Mouse (Mus musculus): ENCODE measurements around the gene Hist1h4c. TPM values are rescaled to one million over a fixed set of nuclear protein-coding genes. Genes with fewer than 3 reads are reported as not detected.

Gene Hist1h4c
- total RNA-seq (2023): 100 to 1,000 TPM; 435 to 497 TPM

DNA sequence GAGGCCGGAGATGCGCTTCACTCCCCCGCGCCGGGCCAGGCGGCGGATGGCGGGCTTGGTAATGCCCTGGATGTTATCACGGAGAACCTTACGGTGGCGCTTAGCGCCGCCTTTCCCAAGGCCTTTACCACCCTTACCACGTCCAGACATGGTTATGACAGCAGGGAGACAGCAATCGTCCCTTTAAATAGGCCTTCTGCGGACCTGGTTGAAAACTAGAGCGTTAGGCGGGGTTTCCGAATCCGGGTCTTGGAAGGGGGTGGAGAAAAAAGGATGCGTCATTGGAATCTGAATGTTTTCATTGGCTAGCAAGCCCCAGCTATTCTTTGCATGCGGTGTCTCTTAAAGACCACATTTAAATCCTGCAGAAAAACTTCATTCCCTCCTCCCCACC lies at the start of gene Hist1h4c:
Gene Hist1h4c (minus strand): TSS at position 155 of the 394 bp plus-strand sequence.

DNA sequence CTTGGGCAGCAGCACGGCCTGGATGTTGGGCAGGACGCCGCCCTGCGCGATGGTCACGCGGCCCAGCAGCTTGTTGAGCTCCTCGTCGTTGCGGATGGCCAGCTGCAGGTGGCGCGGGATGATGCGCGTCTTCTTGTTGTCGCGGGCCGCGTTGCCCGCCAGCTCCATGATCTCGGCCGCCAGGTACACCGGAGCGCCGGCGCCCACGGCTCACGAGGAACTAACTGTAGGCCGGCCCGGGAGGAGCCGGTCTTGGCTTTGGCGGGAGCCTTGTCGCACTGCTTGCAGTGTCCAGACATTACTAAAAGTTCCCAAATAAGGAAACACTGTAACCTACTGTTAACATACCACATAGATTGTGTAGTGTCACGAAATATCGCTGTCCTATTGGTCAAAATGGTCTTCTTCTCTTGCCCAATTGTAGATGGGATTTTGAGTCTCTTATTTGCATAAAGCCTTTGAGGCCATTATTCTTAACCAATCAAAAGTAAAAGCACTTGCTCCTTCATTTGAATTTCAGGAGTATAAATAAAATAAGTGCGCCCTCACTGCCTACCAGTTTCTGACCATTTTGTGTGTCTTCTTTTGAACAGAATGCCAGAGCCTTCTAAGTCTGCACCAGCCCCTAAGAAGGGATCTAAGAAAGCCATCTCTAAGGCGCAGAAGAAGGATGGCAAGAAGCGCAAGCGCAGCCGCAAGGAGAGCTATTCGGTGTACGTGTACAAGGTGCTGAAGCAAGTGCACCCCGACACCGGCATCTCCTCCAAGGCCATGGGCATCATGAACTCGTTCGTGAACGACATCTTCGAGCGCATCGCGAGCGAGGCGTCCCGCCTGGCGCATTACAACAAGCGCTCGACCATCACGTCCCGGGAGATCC lies 48.2 kb upstream of the Hist1h4c start, which contains the start of gene Hist1h2bb:
Gene Hist1h2bb (plus strand): TSS at position 534 of the 880 bp plus-strand sequence.

DNA sequence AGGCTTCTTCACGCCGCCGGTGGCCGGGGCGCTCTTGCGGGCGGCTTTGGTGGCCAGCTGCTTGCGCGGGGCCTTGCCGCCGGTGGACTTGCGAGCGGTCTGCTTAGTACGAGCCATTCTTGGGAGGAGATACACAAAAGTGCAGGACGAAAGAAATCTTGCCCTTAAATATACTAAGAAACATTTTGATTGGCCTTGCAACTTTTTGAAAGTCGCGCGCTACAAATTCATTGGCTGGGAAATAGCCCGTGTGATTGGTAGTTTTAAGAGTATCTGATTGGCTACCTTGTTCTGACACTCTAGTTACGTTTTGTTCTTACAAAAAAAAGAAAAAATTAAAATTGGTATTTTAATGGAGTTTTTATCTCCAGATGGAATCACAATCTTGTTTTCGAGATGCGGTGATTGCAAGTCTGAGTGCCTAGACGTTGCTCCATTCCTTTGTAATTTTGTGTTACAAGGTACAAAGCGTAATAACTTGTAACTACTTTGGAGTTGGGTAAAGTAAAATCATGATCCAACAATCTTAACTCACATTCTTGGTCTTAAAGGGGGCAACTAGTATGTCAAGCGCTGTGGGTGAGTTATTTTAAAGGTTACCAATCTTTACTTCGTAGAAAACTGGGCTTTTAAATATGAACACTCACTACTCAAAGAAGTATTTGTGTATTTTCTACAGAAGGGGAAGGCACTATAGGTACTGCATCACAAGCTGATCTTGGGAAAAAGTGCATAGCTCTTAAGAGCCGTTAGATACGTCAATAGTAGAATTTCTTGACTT lies 47.3 kb upstream of the Hist1h4c start, which contains the start of gene Hist1h3c:
Gene Hist1h3c (minus strand): TSS at position 222 of the 781 bp plus-strand sequence.

GRCm38 (mm10) chr13:23738677-23739068 lies 40.4 kb upstream of the Hist1h4c start, which contains the start of gene Hist1h1c:
Hist1h1c (plus strand) TSS chr13:23738808.

GRCm38 (mm10) chr13:23710374-23711089 lies 12.3 kb upstream of the Hist1h4c start, which contains the start of gene Hfe:
Hfe (minus strand) TSS chr13:23710854.

DNA sequence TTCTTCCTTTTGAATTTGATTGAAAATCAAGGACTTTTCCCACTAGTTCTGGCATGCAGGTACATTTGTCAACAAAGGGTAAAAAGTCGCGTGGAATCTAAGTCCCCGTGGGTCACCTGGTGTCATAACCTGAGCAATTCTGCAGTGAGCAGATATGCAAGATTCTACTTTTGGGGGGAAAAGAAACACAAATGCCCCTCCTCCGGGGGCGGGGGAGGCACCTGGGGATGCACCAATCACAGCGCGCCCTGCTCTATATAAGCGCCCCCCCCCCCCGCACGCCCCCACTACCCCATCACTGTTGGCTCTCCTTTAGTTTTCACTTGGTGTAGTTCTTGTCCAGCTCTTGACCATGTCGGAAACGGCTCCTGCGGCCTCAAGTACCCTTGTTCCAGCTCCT lies 2.7 kb downstream of the Hist1h4c start, which contains the start of gene Hist1h1t:
Gene Hist1h1t (plus strand): TSS at position 301 of the 400 bp plus-strand sequence.

DNA sequence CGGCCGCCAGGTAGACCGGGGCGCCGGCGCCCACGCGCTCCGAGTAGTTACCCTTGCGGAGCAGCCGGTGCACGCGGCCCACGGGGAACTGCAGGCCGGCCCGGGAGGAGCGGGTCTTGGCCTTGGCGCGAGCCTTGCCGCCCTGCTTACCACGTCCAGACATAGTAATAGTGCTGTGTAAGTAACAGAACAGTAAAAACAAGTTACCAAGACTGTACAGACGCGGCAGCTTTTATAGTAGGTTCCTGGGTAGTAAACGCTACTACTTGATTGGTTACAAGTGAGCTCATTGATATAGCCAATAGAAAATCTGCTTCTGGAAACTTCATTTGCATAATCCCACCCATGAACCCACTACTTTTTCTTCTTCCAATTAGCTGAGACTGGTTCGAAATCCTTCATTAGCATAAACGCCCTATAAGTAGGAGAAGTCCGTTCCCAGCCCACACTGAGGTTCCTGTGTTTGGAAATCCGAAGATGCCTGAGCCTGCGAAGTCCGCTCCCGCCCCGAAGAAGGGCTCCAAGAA lies 14.4 kb downstream of the Hist1h4c start, which contains the start of the genes Hist1h2ac and Hist1h2bc:
Gene Hist1h2ac (minus strand): TSS at position 194 of the 527 bp plus-strand sequence.
Gene Hist1h2bc (plus strand): TSS at position 445 of the 527 bp plus-strand sequence.

Other genes with a start within 250 kb of the Hist1h4c start
- under 1 TPM; 0.31 to 0.57 TPM for gene Btn1a1, start 232.6 kb downstream of the Hist1h4c start, total RNA-seq (2023)
- not detected for gene Btn2a2, start 209.6 kb downstream of the Hist1h4c start, total RNA-seq (2023)
- gene Hist1h4h, start 167.4 kb downstream of the Hist1h4c start, total RNA-seq (2023): 1,000 to 10,000 TPM; 1,800 to 2,079 TPM
- 1,000 to 10,000 TPM; 1,103 to 1,322 TPM for gene Hist1h2af, start 164.5 kb downstream of the Hist1h4c start, total RNA-seq (2023)
- gene Hist1h3g, start 163.0 kb downstream of the Hist1h4c start, total RNA-seq (2023): 100 to 1,000 TPM; 343 to 409 TPM
- 100 to 1,000 TPM; 156 to 165 TPM for gene Hist1h2bh, start 155.1 kb downstream of the Hist1h4c start, total RNA-seq (2023)
- gene Hist1h3f, start 154.4 kb downstream of the Hist1h4c start, total RNA-seq (2023): 100 to 1,000 TPM; 484 to 531 TPM
- gene Hist1h4f, start 146.8 kb downstream of the Hist1h4c start, total RNA-seq (2023): 1,000 to 10,000 TPM; 2,494 to 2,726 TPM
- 100 to 1,000 TPM; 117 to 132 TPM for gene Hist1h1d, start 145.2 kb downstream of the Hist1h4c start, total RNA-seq (2023)
- 100 to 1,000 TPM; 919 to 946 TPM for gene Hist1h3e, start 136.1 kb downstream of the Hist1h4c start, total RNA-seq (2023)
- 100 to 1,000 TPM; 213 to 226 TPM for gene Hist1h2ae, start 127.2 kb downstream of the Hist1h4c start, total RNA-seq (2023)
- gene Hist1h2bg, start 127.1 kb downstream of the Hist1h4c start, total RNA-seq (2023): 1,000 to 10,000 TPM; 1,609 to 1,779 TPM
- 1,000 to 10,000 TPM; 1,205 to 1,340 TPM for gene Hist1h2bf, start 124.3 kb downstream of the Hist1h4c start, total RNA-seq (2023)
- gene Hist1h2ad, start 124.1 kb downstream of the Hist1h4c start, total RNA-seq (2023): 100 to 1,000 TPM; 234 to 256 TPM
- 100 to 1,000 TPM; 207 to 247 TPM for gene Hist1h3d, start 122.7 kb downstream of the Hist1h4c start, total RNA-seq (2023)
- 100 to 1,000 TPM; 821 to 965 TPM for gene Hist1h4d, start 116.9 kb downstream of the Hist1h4c start, total RNA-seq (2023)
- 100 to 1,000 TPM; 117 to 129 TPM for gene Hist1h2be, start 77.3 kb downstream of the Hist1h4c start, total RNA-seq (2023)
- gene Hist1h1e, start 75.9 kb downstream of the Hist1h4c start, total RNA-seq (2023): 100 to 1,000 TPM; 854 to 881 TPM
- 10 to 100 TPM; 59.5 to 67.1 TPM for gene Hist1h2ac, start 14.5 kb downstream of the Hist1h4c start, total RNA-seq (2023)
- gene Hist1h2bc, start 14.3 kb downstream of the Hist1h4c start, total RNA-seq (2023): 100 to 1,000 TPM; 108 to 117 TPM
- 1 to 10 TPM; 2.5 to 2.9 TPM for gene Hist1h1t, start 2.6 kb downstream of the Hist1h4c start, total RNA-seq (2023)
- gene Hfe, start 12.4 kb upstream of the Hist1h4c start, total RNA-seq (2023): 1 to 10 TPM; 7.5 to 7.9 TPM
- gene Hist1h1c, start 40.4 kb upstream of the Hist1h4c start, total RNA-seq (2023): 1,000 to 10,000 TPM; 1,583 to 1,684 TPM
- gene Hist1h3c, start 47.1 kb upstream of the Hist1h4c start, total RNA-seq (2023): 100 to 1,000 TPM; 649 to 655 TPM
- gene Hist1h2bb, start 48.3 kb upstream of the Hist1h4c start, total RNA-seq (2023): 1,000 to 10,000 TPM in 1 of 2 experiments, 100 to 1,000 TPM in 1; 938 to 1,011 TPM
- 1,000 to 10,000 TPM; 1,348 to 1,643 TPM for gene Hist1h2ab, start 52.7 kb upstream of the Hist1h4c start, total RNA-seq (2023)
- gene Hist1h3b, start 53.8 kb upstream of the Hist1h4c start, total RNA-seq (2023): 1,000 to 10,000 TPM; 1,578 to 1,719 TPM
- gene Hist1h4b, start 58.6 kb upstream of the Hist1h4c start, total RNA-seq (2023): 100 to 1,000 TPM; 697 to 823 TPM
- 100 to 1,000 TPM; 542 to 645 TPM for gene Hist1h4a, start 62.8 kb upstream of the Hist1h4c start, total RNA-seq (2023)
- gene Hist1h3a, start 63.9 kb upstream of the Hist1h4c start, total RNA-seq (2023): 100 to 1,000 TPM; 941 to 991 TPM
- 100 to 1,000 TPM; 476 to 542 TPM for gene Hist1h1a, start 65.2 kb upstream of the Hist1h4c start, total RNA-seq (2023)
- gene Trim38, start 71.5 kb upstream of the Hist1h4c start, total RNA-seq (2023): not detected
- gene Slc17a2, start 108.5 kb upstream of the Hist1h4c start, total RNA-seq (2023): not detected
- gene Slc17a3, start 141.0 kb upstream of the Hist1h4c start, total RNA-seq (2023): not detected
- not detected for gene Slc17a1, start 169.3 kb upstream of the Hist1h4c start, total RNA-seq (2023)
- gene Slc17a4, start 216.6 kb upstream of the Hist1h4c start, total RNA-seq (2023): not detected
- not detected for gene Hist1h2ba, start 235.7 kb upstream of the Hist1h4c start, total RNA-seq (2023)
- gene Hist1h2aa, start 236.0 kb upstream of the Hist1h4c start, total RNA-seq (2023): not detected

Data from neutrophil, adult 83 days (primary cell).